Mouse (Mus musculus) lung, embryonic 15.5 days (tissue): ENCODE measurements around the gene Wfikkn1. TPM values are rescaled to one million over a fixed set of nuclear protein-coding genes. Genes with fewer than 3 reads are reported as not detected.
"Not testable (repeated sequence)": the region's sequence is repeated elsewhere in the genome, so short reads cannot be mapped to it uniquely, and the experiment has no call there.

ENCODE experiments used
- ATAC-seq: fragments of 200-750 bp; cut with Nextera tagmentation; 2 replicates; pipeline ENCODE4 v1.8.0; 2017; ENCODE audit warnings: moderate number of reproducible peaks, borderline replicate concordance; ENCODE audit not compliant: low FRiP score, low TSS enrichment; ENCODE audit errors: extremely low read depth
- H3K27ac ChIP-seq: fragments of 300-500 bp; sonication (generic); 2 replicates; pipeline ENCODE4 v1.5.1; 2015; ENCODE audit warnings: moderate library complexity, mild to moderate bottlenecking, inconsistent platforms
- H3K27me3 ChIP-seq: fragments of 300-500 bp; sonication (generic); 2 replicates; pipeline ENCODE4 v1.6.1; 2015; ENCODE audit warnings: inconsistent platforms
- H3K36me3 ChIP-seq: fragments of 300-500 bp; sonication (generic); 2 replicates; pipeline ENCODE4 v1.6.1; 2015; ENCODE audit warnings: inconsistent platforms
- H3K4me1 ChIP-seq: fragments of 300-500 bp; sonication (generic); 2 replicates; pipeline ENCODE4 v1.6.1; 2015; ENCODE audit warnings: inconsistent platforms
- H3K4me2 ChIP-seq: fragments of 300-500 bp; sonication (generic); 2 replicates; pipeline ENCODE4 v1.6.1; 2015; ENCODE audit warnings: inconsistent platforms, mild to moderate bottlenecking, moderate library complexity
- H3K4me3 ChIP-seq: fragments of 300-500 bp; sonication (generic); 2 replicates; pipeline ENCODE4 v1.5.1; 2015; ENCODE audit warnings: mild to moderate bottlenecking, inconsistent platforms
- H3K9ac ChIP-seq: fragments of 300-500 bp; sonication (generic); 2 replicates; pipeline ENCODE4 v1.6.1; 2015; ENCODE audit warnings: inconsistent platforms
- H3K9me3 ChIP-seq: fragments of 300-500 bp; sonication (generic); 2 replicates; pipeline ENCODE4 v1.6.1; 2016; ENCODE audit warnings: inconsistent platforms
- WGBS: fragments of 180-500 bp; shearing (Covaris S2); methylation state at CpG from one replicate; pipeline ENCODE4 v1.1.7; 2015; 5-methylcytosine and 5-hydroxymethylcytosine counted together
- polyA plus RNA-seq: library from polyadenylated mRNA; unstranded; fragments of >200 nt; fragmentation: Nextera tagmentation; extraction: Ambion mirVana; gene quantifications from 2 replicates; pipeline ENCODE4 v1.2.1, GENCODE M21; 2015

Wfikkn1 gene
- polyA plus RNA-seq, 1 experiment from 2014 or later: 0.40 TPM

DNA sequence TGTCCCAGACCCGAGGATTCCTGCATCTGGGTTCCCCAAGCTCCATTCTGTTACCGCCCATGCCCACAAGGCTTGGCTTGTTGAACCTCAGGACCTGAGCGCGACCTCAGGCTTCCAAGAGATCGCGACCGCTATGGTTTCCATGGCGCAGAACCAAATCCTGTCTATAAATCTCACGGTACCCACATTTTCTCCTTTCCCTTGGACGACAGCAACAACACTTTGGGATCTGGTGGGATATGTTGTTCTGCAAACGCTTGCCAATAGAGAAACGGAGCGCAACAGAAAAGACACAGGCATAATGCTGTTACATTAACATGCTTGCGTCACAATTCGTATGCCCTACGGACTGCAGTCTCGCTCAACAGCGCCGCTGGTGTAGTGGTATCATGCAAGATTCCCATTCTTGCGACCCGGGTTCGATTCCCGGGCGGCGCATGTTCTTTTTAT, 5.9 kb downstream of the Wfikkn1 start, which contains the start of gene Mettl26:
Gene Mettl26, plus strand, starts transcription at position 354 of the 450 bp plus-strand sequence.
- peak; percentile 71; the same call in 1 of the 2 replicates for ATAC-seq
- Histone ChIP-seq H3K9me3 (no peaks in the 10 kb centered on the region), H3K4me3 (peak within 1 kb of the TSS; percentile 77), H3K27me3 (no peaks in the 10 kb centered on the region), H3K36me3 (peaks cover 15% of the 10 kb centered on the region; the same call in 1 of the 2 replicates), H3K4me2 (peak within 1 kb of the TSS; percentile 85), H3K4me1 (peaks cover 17% of the 10 kb centered on the region), H3K9ac (peak within 1 kb of the TSS; percentile 67), H3K27ac (peak within 1 kb of the TSS; percentile 93)
- under 1% methylated on average over 25 of the region's 25 CpGs for WGBS

DNA sequence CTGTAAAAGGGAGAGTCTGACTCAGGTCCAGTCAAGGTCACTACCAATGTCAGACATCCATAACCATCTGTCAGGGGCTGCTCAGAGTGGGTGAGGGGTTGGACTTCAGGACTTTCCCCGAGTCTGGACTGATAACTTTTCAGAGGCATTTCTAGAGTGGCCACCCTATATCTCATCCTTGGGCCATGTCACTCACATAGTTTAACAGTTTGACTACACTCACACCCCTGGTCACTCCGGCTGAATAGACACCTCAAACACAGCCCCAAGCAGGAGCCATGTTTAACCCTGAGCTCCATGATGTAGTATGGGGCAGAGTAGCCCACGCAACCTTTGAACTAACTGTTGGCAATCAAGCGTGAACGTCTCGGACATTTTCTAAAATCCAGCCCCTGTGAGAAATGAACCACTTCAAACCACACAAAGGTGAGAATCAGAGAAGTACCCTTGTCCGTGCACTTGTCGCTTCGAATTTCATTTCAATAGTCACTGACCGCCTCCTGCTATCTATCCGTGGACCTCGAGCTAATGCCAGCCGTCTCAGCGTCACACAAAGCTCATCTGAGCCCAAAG, 6.4 kb downstream of the Wfikkn1 start:
- Histone ChIP-seq H3K4me1 (peaks cover 17% of the 10 kb centered on the region), H3K27me3 (no peaks in the 10 kb centered on the region), H3K4me3 (peak overlapping the region; percentile 77), H3K36me3 (peaks cover 11% of the 10 kb centered on the region; the same call in 1 of the 2 replicates), H3K4me2 (peak overlapping the region; percentile 85), H3K9me3 (no peaks in the 10 kb centered on the region), H3K27ac (peak overlapping the region; percentile 93), H3K9ac (peak overlapping the region; percentile 67)
- no peak for ATAC-seq
- 4% methylated on average over 14 of the region's 14 CpGs for WGBS

DNA sequence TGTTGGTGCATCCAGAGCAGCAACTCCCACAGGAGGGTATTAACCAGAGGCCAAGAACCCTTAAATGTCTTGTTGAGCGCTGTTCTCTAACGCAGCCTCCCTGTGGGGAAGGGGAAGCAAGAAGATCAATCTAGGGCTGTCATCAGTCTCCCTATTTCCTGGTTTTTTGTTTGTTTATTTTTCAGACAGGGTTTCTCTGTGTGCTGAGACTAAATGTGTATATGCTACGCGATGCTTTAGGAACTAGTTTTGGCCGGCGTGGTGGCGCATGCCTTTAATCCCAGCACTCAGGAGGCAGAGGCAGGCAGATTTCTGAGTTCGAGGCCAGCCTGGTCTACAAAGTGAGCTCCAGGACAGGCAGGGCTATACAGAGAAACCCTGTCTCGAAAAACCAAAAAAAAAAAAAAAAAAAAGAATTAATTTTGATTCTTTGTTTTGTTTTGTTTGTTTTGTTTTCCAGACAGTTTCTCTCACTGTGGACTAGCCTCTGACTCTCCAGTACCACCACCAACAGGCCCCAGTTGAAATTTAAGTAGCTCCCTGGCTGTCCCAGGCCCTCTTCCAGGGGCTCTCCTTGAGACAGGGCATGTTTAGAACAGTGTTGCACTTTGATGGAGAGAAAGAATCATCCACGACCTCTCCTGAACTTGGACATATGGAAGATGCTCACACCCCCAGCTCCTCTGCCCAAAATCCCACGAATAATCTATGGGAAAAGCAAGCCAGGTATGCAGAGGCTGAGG, 7.1 kb downstream of the Wfikkn1 start:
- WGBS: 65% methylated on average over 11 of the region's 11 CpGs
- ATAC-seq: no peak
- H3K9me3 ChIP-seq: no peaks in the 10 kb centered on the region
- 0 out of 2 replicates have a peak overlapping the region, but pooled peaks have one; percentile 67 for H3K9ac ChIP-seq
- peak overlapping the region; percentile 77 for H3K4me3 ChIP-seq
- peaks cover 22% of the 10 kb centered on the region for H3K4me1 ChIP-seq
- H3K36me3 ChIP-seq: peaks cover 10% of the 10 kb centered on the region; the same call in 1 of the 2 replicates
- no peak overlapping the region for H3K27ac ChIP-seq
- no peaks in the 10 kb centered on the region for H3K27me3 ChIP-seq
- peak overlapping the region; percentile 85 for H3K4me2 ChIP-seq

DNA sequence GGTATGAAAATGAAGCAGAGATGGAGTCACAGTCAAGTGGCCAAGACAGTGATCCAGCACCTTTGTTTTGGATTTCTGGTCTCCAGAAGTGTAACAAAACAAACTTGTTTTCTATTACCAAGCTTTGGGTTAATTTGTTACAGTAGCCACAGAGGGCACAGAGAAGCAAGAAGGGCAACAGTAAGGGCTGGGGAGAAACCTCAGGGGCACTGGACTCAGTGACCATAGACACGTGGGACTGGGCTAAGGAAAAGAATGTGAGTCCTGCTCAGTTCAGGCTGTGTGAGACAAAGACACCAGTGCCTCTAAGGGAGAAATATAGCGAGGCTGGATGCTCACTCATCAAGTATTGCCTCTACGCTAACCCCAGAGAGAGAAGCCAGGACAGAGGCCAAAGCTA, 8.0 kb downstream of the Wfikkn1 start:
- Histone ChIP-seq H3K27me3 (no peaks in the 10 kb centered on the region), H3K9me3 (no peaks in the 10 kb centered on the region), H3K36me3 (0 out of 2 replicates have a peak, but pooled peaks cover 1% of the 10 kb centered on the region), H3K27ac (no peak overlapping the region), H3K4me2 (no peak overlapping the region), H3K4me1 (peaks cover 28% of the 10 kb centered on the region), H3K9ac (no peak overlapping the region), H3K4me3 (no peak overlapping the region)
- WGBS: 82% methylated on average over 3 of the region's 3 CpGs
- ATAC-seq: no peak

DNA sequence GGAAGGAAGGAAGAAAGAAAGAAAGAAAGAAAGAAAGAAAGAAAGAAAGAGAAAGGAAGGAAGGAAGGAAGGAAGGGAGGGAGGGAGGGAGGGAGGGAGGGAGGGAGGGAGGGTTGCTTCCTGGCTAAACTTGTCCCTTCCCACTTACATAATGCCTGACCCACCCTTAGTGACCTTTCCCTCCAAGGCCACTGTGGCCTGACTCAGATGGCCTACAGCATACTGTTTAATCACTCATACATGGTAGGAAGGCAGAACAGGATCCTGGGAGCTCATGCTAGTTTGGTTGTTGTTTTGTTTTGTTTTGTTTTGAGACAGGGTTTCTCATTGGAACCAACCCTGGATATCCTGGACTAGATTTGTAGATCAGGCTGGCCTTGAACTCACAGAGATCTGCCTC, 9.1 kb downstream of the Wfikkn1 start:
- H3K9me3 ChIP-seq, H3K4me2 ChIP-seq, H3K9ac ChIP-seq, ATAC-seq, H3K27ac ChIP-seq, H3K4me3 ChIP-seq, H3K36me3 ChIP-seq, H3K27me3 ChIP-seq: not testable (repeated sequence)
- H3K4me1 ChIP-seq: peaks cover 31% of the 10 kb centered on the region

DNA sequence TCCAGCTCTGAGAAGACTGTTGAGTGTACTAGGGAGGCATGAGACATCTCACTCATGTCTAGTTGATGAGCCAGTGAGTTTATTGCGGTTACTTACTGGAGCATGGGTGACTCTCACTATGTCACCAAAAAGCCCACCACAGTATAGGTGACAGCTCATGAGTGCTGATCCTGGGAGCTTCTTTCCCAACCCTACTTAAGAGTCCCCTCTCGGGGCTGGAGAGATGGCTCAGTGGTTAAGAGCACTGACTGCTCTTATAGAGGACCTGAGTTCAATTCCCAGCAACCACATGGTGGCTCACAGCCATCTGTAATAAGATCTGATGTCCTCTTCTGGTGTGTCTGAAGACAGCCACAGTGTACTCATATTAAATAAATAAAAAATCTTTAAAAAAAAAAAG, 10.7 kb downstream of the Wfikkn1 start:
- H3K27ac ChIP-seq: no peak overlapping the region
- no peaks in the 10 kb centered on the region for H3K9me3 ChIP-seq
- no peak overlapping the region for H3K9ac ChIP-seq
- H3K36me3 ChIP-seq: no peaks in the 10 kb centered on the region
- no peak for ATAC-seq
- H3K4me1 ChIP-seq: peaks cover 22% of the 10 kb centered on the region
- no peak overlapping the region for H3K4me3 ChIP-seq
- H3K4me2 ChIP-seq: no peak overlapping the region
- H3K27me3 ChIP-seq: no peaks in the 10 kb centered on the region
- WGBS: 77% methylated on average over 2 of the region's 2 CpGs

DNA sequence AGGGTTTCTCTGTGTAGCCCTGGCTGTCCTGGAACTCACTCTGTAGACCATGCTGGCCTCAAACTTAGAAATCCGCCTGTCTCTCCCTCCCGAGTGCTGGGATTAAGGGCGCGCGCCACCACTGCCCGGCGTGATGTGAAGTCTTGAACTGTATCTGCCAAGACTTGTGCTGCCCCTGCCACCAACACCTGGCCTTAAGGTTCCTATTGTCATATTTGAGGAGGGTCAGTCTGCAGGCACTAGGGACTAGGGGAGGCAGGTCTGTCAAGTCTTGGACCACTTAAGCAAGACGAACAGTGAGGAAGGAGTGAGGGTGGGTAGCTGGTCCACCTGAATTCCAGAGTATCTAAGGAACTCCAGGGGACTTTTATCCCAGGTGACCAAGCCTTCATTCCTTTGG, 11.2 kb downstream of the Wfikkn1 start:
- Histone ChIP-seq H3K9ac (no peak overlapping the region), H3K36me3 (no peaks in the 10 kb centered on the region), H3K27ac (no peak overlapping the region), H3K27me3 (no peaks in the 10 kb centered on the region), H3K4me3 (no peak overlapping the region), H3K9me3 (no peaks in the 10 kb centered on the region), H3K4me1 (peaks cover 22% of the 10 kb centered on the region), H3K4me2 (no peak overlapping the region)
- 77% methylated on average over 8 of the region's 8 CpGs for WGBS
- ATAC-seq: no peak

DNA sequence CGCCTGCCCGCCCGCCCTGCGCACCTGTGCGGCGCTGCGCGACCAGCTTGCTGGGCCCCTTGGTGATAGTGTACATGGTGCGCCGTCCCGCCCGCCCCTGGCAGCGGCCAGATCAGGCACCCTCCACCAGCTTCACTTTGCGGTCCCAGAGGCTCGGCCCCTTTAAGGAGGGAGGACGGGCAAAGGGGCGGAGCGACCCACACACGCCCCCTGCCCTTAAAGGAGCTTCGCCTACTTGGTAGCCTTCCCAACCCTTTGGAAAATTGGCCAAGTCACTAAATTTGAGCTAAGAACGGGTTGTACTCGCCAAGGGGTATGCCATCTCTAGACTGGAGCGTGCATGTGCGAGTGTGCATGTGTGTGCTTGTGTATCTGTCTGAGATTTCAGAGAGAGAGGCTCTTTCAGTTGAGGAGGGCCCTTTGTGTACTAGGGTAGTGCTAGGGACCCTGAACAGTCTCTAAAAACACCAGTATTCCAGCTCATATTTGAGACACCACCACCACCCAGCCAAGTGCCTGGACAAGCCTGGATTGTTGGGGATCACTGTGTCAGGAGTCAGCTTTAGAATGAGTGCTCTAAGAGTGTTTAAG, 12.0 kb downstream of the Wfikkn1 start, which contains the start of gene Mcrip2:
Gene Mcrip2, minus strand, starts transcription at position 164 of the 591 bp plus-strand sequence.
- Histone ChIP-seq H3K27ac (peak within 1 kb of the TSS; percentile 76), H3K9ac (peak within 1 kb of the TSS; percentile 63), H3K4me3 (peak within 1 kb of the TSS; percentile 61), H3K36me3 (no peaks in the 10 kb centered on the region), H3K9me3 (no peaks in the 10 kb centered on the region), H3K4me2 (peak within 1 kb of the TSS; percentile 99), H3K27me3 (no peaks in the 10 kb centered on the region), H3K4me1 (peaks cover 15% of the 10 kb centered on the region)
- WGBS: under 1% methylated on average over 24 of the region's 24 CpGs
- peak; percentile 89 for ATAC-seq

DNA sequence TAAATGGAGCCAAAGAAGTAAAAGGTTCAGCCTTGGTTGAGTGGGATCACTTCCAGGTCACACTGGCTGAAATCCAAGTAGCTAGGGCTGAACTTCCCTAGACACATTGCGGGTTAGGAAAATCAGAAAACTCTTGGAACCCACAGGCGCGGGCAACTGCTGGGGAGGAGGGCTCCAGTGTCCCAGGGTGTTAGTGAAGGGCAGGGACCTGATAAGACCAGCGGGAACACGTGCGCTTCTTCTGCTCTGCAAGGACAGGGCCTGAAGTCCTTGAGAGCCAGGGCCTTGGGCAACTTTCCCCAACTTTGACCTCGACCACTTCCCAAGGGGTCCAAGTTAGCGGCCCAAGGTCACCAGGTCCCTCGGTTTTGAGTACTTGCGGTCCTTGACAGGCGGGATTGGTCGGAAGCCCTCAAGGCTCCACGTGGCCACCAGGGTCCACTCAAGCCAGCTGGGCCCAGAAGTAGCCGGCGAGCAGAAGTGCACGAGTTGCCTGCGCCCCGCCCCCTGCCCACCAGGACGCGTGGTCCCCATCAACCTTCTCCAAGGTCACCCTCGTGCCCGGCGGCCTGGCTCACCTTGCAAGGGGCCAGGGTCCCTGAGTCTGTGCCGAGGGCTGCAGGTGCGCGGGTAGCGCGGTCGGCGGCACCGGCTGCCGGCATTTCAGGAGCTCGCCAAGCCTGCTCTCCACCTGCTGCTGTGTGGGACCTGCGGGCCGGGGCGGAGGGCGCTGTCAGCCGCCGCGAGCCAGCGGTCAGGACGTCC, 12.6 kb downstream of the Wfikkn1 start:
- Histone ChIP-seq H3K4me2 (peak overlapping the region; percentile 99), H3K4me1 (peaks cover 15% of the 10 kb centered on the region), H3K27me3 (no peaks in the 10 kb centered on the region), H3K4me3 (peak overlapping the region; percentile 61), H3K9me3 (no peaks in the 10 kb centered on the region), H3K9ac (peak overlapping the region; percentile 63), H3K27ac (peak overlapping the region; percentile 76), H3K36me3 (no peaks in the 10 kb centered on the region)
- ATAC-seq: peak; percentile 50
- under 1% methylated on average over 42 of the region's 42 CpGs for WGBS

DNA sequence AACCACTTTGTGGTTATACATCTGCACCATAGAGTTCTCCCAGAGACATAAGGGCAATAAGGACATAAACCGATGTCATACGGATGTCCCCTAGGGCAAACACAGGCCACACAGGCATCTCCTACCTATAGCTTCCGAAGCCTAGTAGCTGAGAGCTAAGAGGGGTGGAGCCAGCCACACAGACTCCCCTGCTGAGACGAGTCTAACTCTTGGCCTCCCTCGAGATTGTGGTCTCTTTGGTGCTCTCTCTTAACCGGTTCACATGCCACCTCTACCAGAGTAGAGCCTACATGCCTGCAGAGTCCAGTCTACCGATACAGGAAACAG, 13.2 kb downstream of the Wfikkn1 start:
- H3K27me3 ChIP-seq: no peaks in the 10 kb centered on the region
- peak overlapping the region; percentile 99 for H3K4me2 ChIP-seq
- no peaks in the 10 kb centered on the region for H3K9me3 ChIP-seq
- 14% methylated on average over 7 of the region's 7 CpGs for WGBS
- ATAC-seq: no peak
- H3K4me3 ChIP-seq: peak overlapping the region; percentile 61
- peaks cover 15% of the 10 kb centered on the region for H3K4me1 ChIP-seq
- no peak overlapping the region for H3K27ac ChIP-seq
- H3K36me3 ChIP-seq: no peaks in the 10 kb centered on the region
- peak overlapping the region; percentile 63; the same call in 1 of the 2 replicates for H3K9ac ChIP-seq

DNA sequence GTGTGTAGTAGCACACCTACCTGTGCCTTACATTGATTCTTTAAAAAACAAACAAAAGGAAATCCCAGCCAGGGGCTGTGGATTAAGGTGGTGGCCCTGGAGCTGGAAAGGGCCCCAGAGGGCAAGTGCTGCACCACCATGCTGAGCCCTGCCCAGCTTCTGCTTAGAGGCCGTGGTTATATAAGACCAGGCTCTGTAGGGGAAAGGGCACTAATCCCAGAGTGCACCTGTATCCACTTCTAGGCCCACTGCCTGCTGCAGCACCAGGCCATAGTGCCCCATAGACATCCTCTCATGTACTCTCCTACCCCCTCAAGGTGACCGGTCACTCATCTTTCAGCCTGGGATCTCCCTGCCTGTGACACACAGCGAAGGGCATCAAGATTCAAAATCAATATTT, 14.5 kb downstream of the Wfikkn1 start:
- H3K4me2 ChIP-seq: no peak overlapping the region
- WGBS: 98% methylated on average over 3 of the region's 3 CpGs
- no peak overlapping the region for H3K9ac ChIP-seq
- no peaks in the 10 kb centered on the region for H3K27me3 ChIP-seq
- H3K9me3 ChIP-seq: no peaks in the 10 kb centered on the region
- H3K4me3 ChIP-seq: no peak overlapping the region
- peaks cover 21% of the 10 kb centered on the region for H3K4me1 ChIP-seq
- no peak for ATAC-seq
- no peak overlapping the region for H3K27ac ChIP-seq
- H3K36me3 ChIP-seq: no peaks in the 10 kb centered on the region
